Mouse (Mus musculus): ENCODE measurements around the gene Ppp1r37.

- TF ChIP-seq CTCF (IDR thresholded peaks at IDR 0.05; ENCODE audit: insufficient read depth, low read length) (peak; percentile 23; the same call in 1 of the 2 replicates), POLR2A (IDR thresholded peaks at IDR 0.05; ENCODE audit: borderline replicate concordance, extremely low read depth, low read depth, low read length) (no peak)
Measured at GRCm38 (mm10) chr7:19564455-19564854, 1.6 kb upstream of the Ppp1r37 start.

All from lung, adult 2 months (tissue).